Comparison of ENCODE assay signal across 8 mouse cellular contexts in the genomic region with DNA sequence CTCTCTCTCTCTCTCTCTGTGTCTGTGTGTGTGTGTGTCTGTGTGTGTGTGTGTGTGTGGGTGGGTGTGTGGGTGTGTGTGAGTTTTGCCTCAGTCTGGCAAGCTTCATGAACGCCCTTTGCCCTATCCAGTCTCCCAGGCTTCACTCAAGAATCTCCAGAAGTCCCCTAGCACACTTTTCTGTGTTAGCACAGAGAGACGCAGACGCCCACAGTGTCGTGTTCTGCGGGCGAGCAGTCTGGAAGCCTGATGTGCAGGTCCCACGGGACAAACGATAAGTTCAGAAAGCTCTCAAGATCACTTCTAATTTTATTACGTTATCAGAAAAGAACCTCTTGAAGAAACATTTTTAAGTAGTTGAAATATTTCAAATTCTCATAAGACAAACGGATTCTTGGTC. TPM values are rescaled to one million over a fixed set of nuclear protein-coding genes. Genes with fewer than 3 reads are reported as not detected.
DNase-seq lines count a peak whose midpoint lies in the region; ATAC-seq and TF ChIP-seq lines count a peak whose summit lies in the region.

No protein-coding gene starts in this region.

- no peak for TF ChIP-seq CTCF in layer of hippocampus, adult 2 months (conservative IDR thresholded peaks at IDR 0.05)

- peak overlapping the region; percentile 96; the same call in 1 of the 2 replicates for H3K27ac ChIP-seq in layer of hippocampus, adult 2 months
- peak overlapping the region; percentile 94 for H3K27ac ChIP-seq in heart, embryonic 10.5 days
- H3K27ac ChIP-seq in kidney, embryonic 14.5 days (ENCODE audit: low read depth, low read length): no peak overlapping the region
- H3K27ac ChIP-seq in stomach, embryonic 14.5 days (ENCODE audit: low read length): no peak overlapping the region

- 8% methylated on average over 10 of the region's 10 CpGs for WGBS in heart, embryonic 10.5 days
- 17% methylated on average over 10 of the region's 10 CpGs for WGBS in kidney, embryonic 14.5 days
- WGBS in stomach, embryonic 14.5 days: 14% methylated on average over 10 of the region's 10 CpGs

- H3K4me2 ChIP-seq in kidney, embryonic 14.5 days (replicated peaks; ENCODE audit: low read depth, low read length): peak overlapping the region; percentile 96
- peak overlapping the region; percentile 97 for H3K4me2 ChIP-seq in stomach, embryonic 14.5 days (replicated peaks; ENCODE audit: low read depth, low read length)

- no peaks in the 10 kb centered on the region for H3K9me3 ChIP-seq in heart, embryonic 10.5 days
- H3K9me3 ChIP-seq in kidney, embryonic 14.5 days (ENCODE audit: control insufficient read depth, low read length): no peaks in the 10 kb centered on the region
- H3K9me3 ChIP-seq in stomach, embryonic 14.5 days (ENCODE audit: control insufficient read depth, low read depth, low read length): no peaks in the 10 kb centered on the region

- H3K27me3 ChIP-seq in heart, embryonic 10.5 days (ENCODE audit: insufficient read depth, poor library complexity, severe bottlenecking): peaks cover 18% of the 10 kb centered on the region
- peaks cover 7% of the 10 kb centered on the region for H3K27me3 ChIP-seq in kidney, embryonic 14.5 days (ENCODE audit: control insufficient read depth, insufficient read depth, low read length)
- 0 out of 2 replicates have a peak, but pooled peaks cover 7% of the 10 kb centered on the region for H3K27me3 ChIP-seq in stomach, embryonic 14.5 days (ENCODE audit: control insufficient read depth, insufficient read depth, low read length)

- H3K4me1 ChIP-seq in heart, embryonic 10.5 days: peaks cover 59% of the 10 kb centered on the region
- peaks cover 47% of the 10 kb centered on the region for H3K4me1 ChIP-seq in kidney, embryonic 14.5 days (ENCODE audit: control insufficient read depth, insufficient read depth, low read length)
- H3K4me1 ChIP-seq in stomach, embryonic 14.5 days (ENCODE audit: control insufficient read depth, insufficient read depth, low read length): peaks cover 20% of the 10 kb centered on the region

- no peak overlapping the region for H3K9ac ChIP-seq in kidney, embryonic 14.5 days (ENCODE audit: low read depth, low read length)
- H3K9ac ChIP-seq in stomach, embryonic 14.5 days (replicated peaks; ENCODE audit: low read depth, low read length): no peak overlapping the region

- H3K36me3 ChIP-seq in heart, embryonic 10.5 days: peaks cover 5% of the 10 kb centered on the region
- H3K36me3 ChIP-seq in kidney, embryonic 14.5 days (ENCODE audit: control insufficient read depth, insufficient read depth, low read length): no peaks in the 10 kb centered on the region
- H3K36me3 ChIP-seq in stomach, embryonic 14.5 days (ENCODE audit: control insufficient read depth, insufficient read depth, low read length): no peaks in the 10 kb centered on the region

- no peak for DNase-seq in layer of hippocampus, adult 2 months (ENCODE audit: low spot score in 2 of 2)
- no peak for DNase-seq in layer of hippocampus, adult 11-12 months (ENCODE audit: low spot score)
- DNase-seq in NIH3T3 (ENCODE audit: low read depth): peak; percentile 30
- no peak for DNase-seq in heart, embryonic 10.5 days (ENCODE audit: low spot score)
- peak; percentile 36 for DNase-seq in lung, postnatal 14 days
- DNase-seq in layer of hippocampus, adult 9-11 months: no peak

- ATAC-seq in kidney, embryonic 14.5 days (ENCODE audit: low FRiP score, low TSS enrichment): no peak
- no peak for ATAC-seq in stomach, embryonic 14.5 days (ENCODE audit: insufficient number of reproducible peaks, insufficient read depth, low FRiP score, low read depth)

- peak overlapping the region; percentile 91 for H3K4me3 ChIP-seq in layer of hippocampus, adult 2 months
- H3K4me3 ChIP-seq in heart, embryonic 10.5 days: peak overlapping the region; percentile 80
- H3K4me3 ChIP-seq in kidney, embryonic 14.5 days (ENCODE audit: low read length): peak overlapping the region; percentile 46
- peak overlapping the region; percentile 59; the same call in 1 of the 2 replicates for H3K4me3 ChIP-seq in stomach, embryonic 14.5 days (ENCODE audit: low read depth, low read length)

RNA-seq across cellular contexts. Expression of a gene that starts 1.4 kb away (rescaled TPM):
- total RNA-seq in layer of hippocampus, adult 2 months (2021): 10 to 100 TPM; 14.8 to 22.7 TPM
- 53.3 and 61.0 TPM in 2 replicates for polyA plus RNA-seq in heart, embryonic 10.5 days (2016; fragmentation: Nextera tagmentation; extraction: Ambion mirVana)
- polyA plus RNA-seq in kidney, embryonic 14.5 days (2014; fragmentation: Nextera tagmentation; extraction: Ambion mirVana): 26.6 and 29.0 TPM in 2 replicates
- 22.9 and 26.4 TPM in 2 replicates for polyA plus RNA-seq in stomach, embryonic 14.5 days (2014; fragmentation: Nextera tagmentation; extraction: Ambion mirVana)

RNA-seq across cellular contexts. Expression of a gene that starts 51.5 kb away (rescaled TPM):
- total RNA-seq in layer of hippocampus, adult 2 months (2021): 10 to 100 TPM; 76.3 to 83.9 TPM
- polyA plus RNA-seq in heart, embryonic 10.5 days (2016; fragmentation: Nextera tagmentation; extraction: Ambion mirVana): 8.7 and 13.1 TPM in 2 replicates
- 11.3 and 20.2 TPM in 2 replicates for polyA plus RNA-seq in kidney, embryonic 14.5 days (2014; fragmentation: Nextera tagmentation; extraction: Ambion mirVana)
- 9.0 and 10.2 TPM in 2 replicates for polyA plus RNA-seq in stomach, embryonic 14.5 days (2014; fragmentation: Nextera tagmentation; extraction: Ambion mirVana)

Comparison
In these comparisons a context has a peak if more than half of its experiments do, and no peak if none do; other contexts are left out.
1. DNase-seq: peak in NIH3T3 (single experiment) and lung, postnatal 14 days (single experiment); none in layer of hippocampus, adult 2 months (0 of 2), layer of hippocampus, adult 11-12 months (single experiment), heart, embryonic 10.5 days (single experiment) and layer of hippocampus, adult 9-11 months (single experiment).
2. H3K27ac ChIP-seq: peak in layer of hippocampus, adult 2 months (single experiment) and heart, embryonic 10.5 days (single experiment); none in kidney, embryonic 14.5 days (single experiment) and stomach, embryonic 14.5 days (single experiment).
3. Peak in every context shown above with its lines, with median percentiles within 50 percentile points of each other: H3K4me3 ChIP-seq.